Mouse (Mus musculus) embryonic facial prominence, embryonic 11.5 days (tissue): ENCODE data around the gene Rhox2h. TPM values are rescaled to one million over a fixed set of nuclear protein-coding genes. Genes with fewer than 3 reads are reported as not detected.
"Not testable (repeated sequence)": the region's sequence is repeated elsewhere in the genome, so short reads cannot be mapped to it uniquely, and the experiment has no call there.

Source experiments
- ATAC-seq: fragments of 200-750 bp; cut with Nextera tagmentation; replicated peaks from 2 replicates; pipeline ENCODE4 v1.8.0; 2017; ENCODE audit warnings: low read depth; ENCODE audit not compliant: insufficient number of reproducible peaks, low FRiP score, low TSS enrichment
- DNase-seq: peaks from one replicate; pipeline ENCODE4 v3.0.0-alpha.2; 2015; ENCODE audit warnings: low spot score
- H3K27ac ChIP-seq: fragments of 300-500 bp; sonication (generic); replicated peaks from 2 replicates; pipeline ENCODE4 v1.5.1; 2014; ENCODE audit warnings: mild to moderate bottlenecking, low read depth, low read length, control low read depth
- H3K27me3 ChIP-seq: fragments of 300-500 bp; sonication (generic); 2 replicates; pipeline ENCODE4 v1.6.1; 2014; ENCODE audit warnings: mild to moderate bottlenecking, low read length, moderate library complexity, mixed read lengths; ENCODE audit not compliant: control insufficient read depth, insufficient read depth
- H3K36me3 ChIP-seq: fragments of 300-500 bp; sonication (generic); replicated peaks from 2 replicates; pipeline ENCODE4 v1.6.1; 2014; ENCODE audit warnings: low read depth, mild to moderate bottlenecking, low read length, moderate library complexity, mixed read lengths; ENCODE audit not compliant: control insufficient read depth, insufficient read depth
- H3K4me1 ChIP-seq: fragments of 300-500 bp; sonication (generic); 2 replicates; pipeline ENCODE4 v1.6.1; 2014; ENCODE audit warnings: low read length, mixed read lengths; ENCODE audit not compliant: control insufficient read depth, insufficient read depth
- H3K4me2 ChIP-seq: fragments of 300-500 bp; sonication (generic); 2 replicates; pipeline ENCODE4 v1.6.1; 2014; ENCODE audit warnings: low read depth, mild to moderate bottlenecking, control low read depth, low read length, moderate library complexity
- H3K4me3 ChIP-seq: fragments of 300-500 bp; sonication (generic); 2 replicates; pipeline ENCODE4 v1.5.1; 2014; ENCODE audit warnings: low read depth, low read length, control low read depth
- H3K9ac ChIP-seq: fragments of 300-500 bp; sonication (generic); replicated peaks from 2 replicates; pipeline ENCODE4 v1.6.1; 2014; ENCODE audit warnings: mild to moderate bottlenecking, control low read depth, low read length
- H3K9me3 ChIP-seq: fragments of 300-500 bp; sonication (generic); replicated peaks from 2 replicates; pipeline ENCODE4 v1.6.1; 2016; ENCODE audit warnings: mild to moderate bottlenecking, low read length, inconsistent platforms, mixed read lengths; ENCODE audit not compliant: control insufficient read depth
- WGBS: fragments of 180-500 bp; shearing (Covaris S2); extraction: QIAGEN DNeasy Blood & Tissue Kit; methylation state at CpG from one replicate; pipeline ENCODE4 v1.1.7; 2014; 5-methylcytosine and 5-hydroxymethylcytosine counted together
- polyA plus RNA-seq: library from polyadenylated mRNA; unstranded; fragments of >200 nt; fragmentation: Nextera tagmentation; extraction: Ambion mirVana; gene quantifications from 2 replicates; pipeline ENCODE4 v1.2.1, GENCODE M21; 2014

The Rhox2h gene
- not detected in 2 replicates for polyA plus RNA-seq

- H3K27me3 ChIP-seq, H3K27ac ChIP-seq, ATAC-seq, H3K9me3 ChIP-seq, H3K36me3 ChIP-seq, H3K4me3 ChIP-seq, H3K9ac ChIP-seq, DNase-seq, H3K4me1 ChIP-seq, H3K4me2 ChIP-seq: not testable (repeated sequence)
- 90% methylated on average over 8 of the region's 8 CpGs for WGBS
Observed at GRCm38 (mm10) chrX:37673177-37673576, at the start of gene Rhox2h. TSS of gene Rhox2h (minus strand) at chrX:37673277.

- Histone ChIP-seq H3K4me2 (no peak overlapping the region), H3K9me3 (no peaks in the 10 kb centered on the region), H3K4me1 (no peaks in the 10 kb centered on the region), H3K9ac (no peak overlapping the region), H3K27me3 (no peaks in the 10 kb centered on the region), H3K27ac (no peak overlapping the region), H3K4me3 (no peak overlapping the region), H3K36me3 (no peaks in the 10 kb centered on the region)
- DNase-seq, result no peak
- ATAC-seq, result no peak
- WGBS, result 83% methylated on average over 3 of the region's 3 CpGs
Observed at GRCm38 (mm10) chrX:37701821-37702387, 28.8 kb upstream of the Rhox2h start.

- DNase-seq, result no peak
Observed at GRCm38 (mm10) chrX:37692261-37692660, 19.2 kb upstream of the Rhox2h start.

GRCm38 (mm10) chrX:37683031-37683715 lies 10.1 kb upstream of the Rhox2h start:
- no peak overlapping the region for H3K4me2 ChIP-seq

More at GRCm38 (mm10) chrX:37692261-37692660, 19.2 kb upstream of the Rhox2h start:
- ATAC-seq, result no peak
- Histone ChIP-seq H3K4me2 (no peak overlapping the region), H3K27ac (no peak overlapping the region), H3K4me1 (no peaks in the 10 kb centered on the region), H3K9me3 (no peaks in the 10 kb centered on the region), H3K27me3 (no peaks in the 10 kb centered on the region), H3K36me3 (no peaks in the 10 kb centered on the region), H3K4me3 (no peak overlapping the region), H3K9ac (no peak overlapping the region)
- whole genome bisulfite sequencing, result 83% methylated on average over 2 of the region's 2 CpGs

GRCm38 (mm10) chrX:37668664-37669063 lies 4.4 kb downstream of the Rhox2h start, which contains the start of gene Rhox3h:
TSS of gene Rhox3h (minus strand) at chrX:37668764.
- not testable (repeated sequence) for H3K9ac ChIP-seq, DNase-seq, ATAC-seq, H3K27me3 ChIP-seq, H3K4me1 ChIP-seq, H3K4me3 ChIP-seq, H3K36me3 ChIP-seq, H3K27ac ChIP-seq, H3K9me3 ChIP-seq, H3K4me2 ChIP-seq
- WGBS, result no CpG with 5 or more reads among the region's 3 CpGs

More at GRCm38 (mm10) chrX:37683031-37683715, 10.1 kb upstream of the Rhox2h start:
- DNase-seq (no peak), ATAC-seq (no peak)
- H3K27me3 ChIP-seq, result no peaks in the 10 kb centered on the region
- no peak overlapping the region for H3K9ac ChIP-seq
- 89% methylated on average over 24 of the region's 24 CpGs for WGBS
- H3K27ac ChIP-seq, result no peak overlapping the region
- no peaks in the 10 kb centered on the region for H3K9me3 ChIP-seq
- H3K4me1 ChIP-seq, result no peaks in the 10 kb centered on the region
- no peaks in the 10 kb centered on the region for H3K36me3 ChIP-seq
- no peak overlapping the region for H3K4me3 ChIP-seq

- not testable (repeated sequence) for DNase-seq, H3K9me3 ChIP-seq, H3K9ac ChIP-seq, H3K36me3 ChIP-seq, H3K27ac ChIP-seq, H3K27me3 ChIP-seq, ATAC-seq, H3K4me1 ChIP-seq, H3K4me3 ChIP-seq, H3K4me2 ChIP-seq
- WGBS, result 96% methylated on average over 15 of the region's 20 CpGs
Observed at GRCm38 (mm10) chrX:37651227-37651626, 21.9 kb downstream of the Rhox2h start, which contains the start of gene Rhox4g. TSS of gene Rhox4g (minus strand) at chrX:37651327.

GRCm38 (mm10) chrX:37643370-37643769 lies 29.7 kb downstream of the Rhox2h start, which contains the start of gene Rhox2g:
TSS of gene Rhox2g (minus strand) at chrX:37643470.
- H3K4me3 ChIP-seq, H3K36me3 ChIP-seq, H3K9me3 ChIP-seq, DNase-seq, H3K4me2 ChIP-seq, H3K9ac ChIP-seq, H3K27ac ChIP-seq, H3K4me1 ChIP-seq, H3K27me3 ChIP-seq, ATAC-seq: not testable (repeated sequence)
- 89% methylated on average over 6 of the region's 6 CpGs for WGBS

GRCm38 (mm10) chrX:37628512-37628911 lies 44.6 kb downstream of the Rhox2h start, which contains the start of gene Rhox3g:
TSS of gene Rhox3g (minus strand) at chrX:37628612.
- H3K9me3 ChIP-seq, H3K4me1 ChIP-seq, ATAC-seq, DNase-seq, H3K27me3 ChIP-seq, H3K27ac ChIP-seq, H3K4me3 ChIP-seq, H3K4me2 ChIP-seq, H3K9ac ChIP-seq, H3K36me3 ChIP-seq: not testable (repeated sequence)
- WGBS, result 77% methylated on average over 2 of the region's 2 CpGs
